Mouse (Mus musculus) neural tube, embryonic 14.5 days (tissue): ENCODE data around the gene Exoc3l2. TPM values are rescaled to one million over a fixed set of nuclear protein-coding genes. Genes with fewer than 3 reads are reported as not detected.

Experiments
- ATAC-seq: fragments of 200-750 bp; cut with Nextera tagmentation; 2 replicates; pipeline ENCODE4 v1.8.0; 2017; ENCODE audit warnings: low read depth, mild to moderate bottlenecking, moderate TSS enrichment, moderate library complexity
- H3K27ac ChIP-seq: fragments of 300-500 bp; sonication (generic); 2 replicates; pipeline ENCODE4 v1.5.1; 2014; ENCODE audit warnings: low read depth, mild to moderate bottlenecking, control low read depth, low read length, moderate library complexity, mixed read lengths
- H3K27me3 ChIP-seq: fragments of 300-500 bp; sonication (generic); 2 replicates; pipeline ENCODE4 v1.6.1; 2014; ENCODE audit warnings: low read length; ENCODE audit not compliant: control insufficient read depth, insufficient read depth
- H3K36me3 ChIP-seq: fragments of 300-500 bp; sonication (generic); 2 replicates; pipeline ENCODE4 v1.6.1; 2014; ENCODE audit warnings: low read length, mixed read lengths; ENCODE audit not compliant: control insufficient read depth, insufficient read depth
- H3K4me1 ChIP-seq: fragments of 300-500 bp; sonication (generic); 2 replicates; pipeline ENCODE4 v1.6.1; 2014; ENCODE audit warnings: low read length; ENCODE audit not compliant: control insufficient read depth, insufficient read depth
- H3K4me2 ChIP-seq: fragments of 300-500 bp; sonication (generic); 2 replicates; pipeline ENCODE4 v1.6.1; 2014; ENCODE audit warnings: mild to moderate bottlenecking, low read depth, low read length, control low read depth
- H3K4me3 ChIP-seq: fragments of 300-500 bp; sonication (generic); 2 replicates; pipeline ENCODE4 v1.5.1; 2014; ENCODE audit warnings: low read depth, low read length, control low read depth, mixed read lengths
- H3K9ac ChIP-seq: fragments of 300-500 bp; sonication (generic); replicated peaks from 2 replicates; pipeline ENCODE4 v1.6.1; 2014; ENCODE audit warnings: low read depth, mild to moderate bottlenecking, control low read depth, low read length, mixed read lengths
- H3K9me3 ChIP-seq: fragments of 300-500 bp; sonication (generic); 2 replicates; pipeline ENCODE4 v1.6.1; 2016; ENCODE audit warnings: low read length; ENCODE audit not compliant: control insufficient read depth
- WGBS: fragments of 180-500 bp; shearing (Covaris S2); extraction: QIAGEN DNeasy Blood & Tissue Kit; methylation state at CpG from one replicate; pipeline ENCODE4 v1.1.7; 2014; 5-methylcytosine and 5-hydroxymethylcytosine counted together
- polyA plus RNA-seq: library from polyadenylated mRNA; unstranded; fragments of >200 nt; fragmentation: Nextera tagmentation; extraction: Ambion mirVana; gene quantifications from 2 replicates; pipeline ENCODE4 v1.2.1, GENCODE M21; 2014

The Exoc3l2 gene
- polyA plus RNA-seq, 1 experiment from 2014 or later: 0.71 TPM

DNA sequence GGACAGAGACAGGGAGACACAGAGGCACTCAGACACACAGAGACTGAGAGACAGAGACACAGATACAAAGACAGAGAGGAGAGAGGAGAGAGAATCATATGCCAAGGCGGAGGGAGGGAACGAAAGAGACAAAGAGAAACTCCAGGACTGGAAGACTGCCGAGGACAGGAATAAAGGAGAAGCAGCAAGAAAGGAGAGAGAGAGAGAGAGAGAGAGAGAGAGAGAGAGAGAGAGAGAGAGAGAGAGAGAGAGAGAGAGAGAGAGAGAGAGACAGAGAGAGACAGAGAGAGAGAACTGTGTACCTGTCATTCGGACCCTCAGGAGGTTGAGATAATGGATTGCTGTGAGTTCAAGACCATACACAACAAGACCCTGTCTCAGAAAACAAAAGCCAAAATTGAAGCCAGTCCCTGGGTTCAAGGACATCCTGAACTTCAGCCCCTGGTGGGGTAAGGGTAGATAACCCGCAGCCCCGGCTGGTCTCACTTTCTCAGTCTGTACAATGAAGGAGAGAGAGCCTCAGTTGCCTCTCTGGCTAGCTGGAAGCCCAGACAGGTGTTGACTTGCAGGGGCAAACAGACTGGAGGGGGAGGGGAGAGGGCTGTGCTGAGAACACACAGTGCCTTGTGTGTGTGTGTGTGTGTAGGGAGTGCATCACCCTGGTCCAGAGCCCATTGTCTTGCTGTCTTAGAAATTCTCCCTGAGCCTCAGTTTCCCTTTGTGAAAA is 3.8 kb upstream of the Exoc3l2 start:
- Histone ChIP-seq H3K27me3 (no peaks in the 10 kb centered on the region), H3K4me3 (peak overlapping the region; percentile 81), H3K27ac (peak overlapping the region; percentile 69), H3K36me3 (peaks cover 3% of the 10 kb centered on the region; the same call in 1 of the 2 replicates), H3K9ac (peak overlapping the region; percentile 83), H3K9me3 (no peaks in the 10 kb centered on the region), H3K4me2 (peak overlapping the region; percentile 99), H3K4me1 (peaks cover 18% of the 10 kb centered on the region)
- ATAC-seq: no peak
- WGBS: 18% methylated on average over 6 of the region's 6 CpGs

DNA sequence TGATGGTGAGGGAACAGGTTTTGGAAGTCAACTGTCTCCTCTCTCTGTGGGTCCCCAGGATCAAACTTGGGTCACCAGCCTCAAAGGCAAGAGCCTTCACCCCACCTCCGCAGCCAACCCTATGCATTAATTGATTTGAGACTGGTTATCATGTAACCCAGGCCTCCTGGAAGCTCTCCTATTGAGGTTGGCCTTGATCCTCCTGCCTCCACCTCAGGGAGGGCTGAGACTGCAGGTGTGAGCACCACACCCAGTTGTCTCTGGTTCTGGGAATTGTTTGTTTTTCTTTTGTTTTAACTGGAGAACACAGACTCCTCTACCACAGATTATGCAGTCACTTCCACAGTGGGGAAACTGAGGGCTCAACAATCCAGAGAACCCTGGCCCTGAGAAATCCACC is 2.6 kb upstream of the Exoc3l2 start:
- H3K4me2 ChIP-seq: no peak overlapping the region
- 93% methylated on average over 1 of the region's 1 CpGs for WGBS
- no peak for ATAC-seq
- peaks cover 18% of the 10 kb centered on the region for H3K4me1 ChIP-seq
- H3K4me3 ChIP-seq: no peak overlapping the region
- H3K27ac ChIP-seq: no peak overlapping the region
- no peak overlapping the region for H3K9ac ChIP-seq
- H3K9me3 ChIP-seq: no peaks in the 10 kb centered on the region
- no peaks in the 10 kb centered on the region for H3K27me3 ChIP-seq
- H3K36me3 ChIP-seq: no peaks in the 10 kb centered on the region

DNA sequence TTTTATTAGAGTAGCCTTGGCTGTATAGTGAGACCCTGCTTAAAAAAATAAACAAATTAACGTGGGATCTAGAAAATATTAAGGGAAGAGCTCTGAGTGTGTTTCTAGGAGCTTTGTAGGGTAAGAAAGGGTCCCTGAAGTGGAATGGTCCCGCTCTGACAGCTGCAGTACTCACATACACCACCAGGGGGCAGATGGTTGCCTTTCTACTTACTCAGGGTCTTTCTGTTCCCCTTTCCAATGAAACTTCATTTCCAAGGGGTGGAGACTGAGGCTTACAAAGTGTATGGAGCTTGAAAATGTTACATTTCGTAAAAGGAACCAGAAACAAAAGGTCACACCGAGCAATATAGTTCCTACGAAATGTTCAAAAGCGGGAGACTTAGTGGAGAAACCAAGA is 1.6 kb upstream of the Exoc3l2 start:
- H3K9ac ChIP-seq: no peak overlapping the region
- H3K4me3 ChIP-seq: no peak overlapping the region
- no peak for ATAC-seq
- H3K36me3 ChIP-seq: no peaks in the 10 kb centered on the region
- H3K9me3 ChIP-seq: no peaks in the 10 kb centered on the region
- peaks cover 16% of the 10 kb centered on the region for H3K4me1 ChIP-seq
- 13% methylated on average over 6 of the region's 6 CpGs for WGBS
- H3K27ac ChIP-seq: no peak overlapping the region
- no peaks in the 10 kb centered on the region for H3K27me3 ChIP-seq
- H3K4me2 ChIP-seq: no peak overlapping the region

DNA sequence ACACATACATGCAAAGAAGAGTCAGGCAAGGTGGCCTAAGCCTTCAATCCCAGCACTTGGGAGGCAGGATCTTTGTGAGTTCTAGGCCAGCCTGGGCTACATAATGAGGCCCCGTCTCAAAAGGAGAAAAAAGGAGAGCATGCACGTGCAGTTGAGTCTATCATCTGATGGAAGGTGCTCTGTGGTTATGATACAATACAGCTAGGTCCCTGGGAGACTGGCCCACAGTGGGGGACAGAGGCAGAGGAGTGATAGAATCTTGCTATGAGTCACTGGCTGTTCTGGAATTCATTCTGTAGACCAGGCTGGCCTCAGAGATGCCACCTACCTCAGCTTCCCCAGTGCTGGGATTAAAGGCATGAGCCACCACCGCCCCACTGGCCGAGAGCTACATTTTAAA is 688 bp upstream of the Exoc3l2 start:
- Histone ChIP-seq H3K27ac (no peak overlapping the region), H3K27me3 (no peaks in the 10 kb centered on the region), H3K4me1 (peaks cover 7% of the 10 kb centered on the region), H3K9me3 (no peaks in the 10 kb centered on the region), H3K9ac (no peak overlapping the region), H3K4me2 (no peak overlapping the region), H3K4me3 (no peak overlapping the region), H3K36me3 (no peaks in the 10 kb centered on the region)
- 56% methylated on average over 4 of the region's 4 CpGs for WGBS
- no peak for ATAC-seq

DNA sequence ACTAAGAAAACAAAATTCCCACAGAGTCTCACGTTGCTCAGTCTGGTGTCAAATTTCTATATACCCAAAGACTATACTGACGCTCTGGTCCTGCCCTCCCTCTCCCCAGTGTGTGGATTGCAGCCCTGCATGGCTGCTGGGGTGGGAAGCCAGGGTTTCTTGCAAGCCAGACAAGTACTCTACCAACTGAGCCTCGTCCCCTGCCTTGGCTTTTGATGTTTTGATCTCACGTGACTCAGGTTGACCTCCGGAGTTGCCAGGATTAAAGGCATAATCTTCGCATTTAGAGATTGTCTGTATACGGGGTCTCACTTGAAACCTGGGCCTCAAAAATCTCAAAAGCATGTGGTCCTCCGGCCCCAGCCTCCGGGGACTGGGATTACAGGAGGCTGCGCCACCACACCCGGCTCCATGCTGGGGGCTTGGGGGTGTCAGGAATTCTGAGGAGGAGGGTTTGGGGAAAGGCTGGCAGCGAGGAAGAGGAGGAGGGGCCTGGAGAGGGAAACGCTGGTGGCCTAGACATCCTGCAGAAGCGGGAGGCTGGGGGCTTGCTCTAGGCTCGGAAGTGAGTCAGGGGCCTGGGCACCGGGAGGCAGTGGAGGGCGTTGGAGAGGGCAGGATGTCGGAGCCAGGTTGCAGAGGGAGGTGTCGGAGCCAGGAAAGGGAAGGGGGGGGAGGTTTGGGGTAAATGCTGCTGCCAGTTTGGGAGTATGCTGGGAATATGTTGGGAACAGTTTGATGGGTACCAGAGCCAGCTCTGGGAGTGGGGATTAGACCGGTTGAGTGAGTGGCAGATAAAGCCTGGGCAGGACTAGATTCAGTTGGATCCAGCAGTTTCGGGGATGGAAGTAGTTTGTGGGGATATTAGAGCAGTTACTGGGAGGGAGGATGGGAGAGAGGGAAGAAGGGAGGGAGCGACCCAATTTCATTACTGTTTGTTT is 1.5 kb downstream of the Exoc3l2 start:
- no peak for ATAC-seq
- H3K27me3 ChIP-seq: peaks cover 4% of the 10 kb centered on the region
- no peak overlapping the region for H3K4me2 ChIP-seq
- no peaks in the 10 kb centered on the region for H3K36me3 ChIP-seq
- H3K9ac ChIP-seq: no peak overlapping the region
- peaks cover under 1% of the 10 kb centered on the region; the same call in 1 of the 2 replicates for H3K4me1 ChIP-seq
- no peaks in the 10 kb centered on the region for H3K9me3 ChIP-seq
- no peak overlapping the region for H3K27ac ChIP-seq
- 11% methylated on average over 22 of the region's 22 CpGs for WGBS
- H3K4me3 ChIP-seq: no peak overlapping the region

DNA sequence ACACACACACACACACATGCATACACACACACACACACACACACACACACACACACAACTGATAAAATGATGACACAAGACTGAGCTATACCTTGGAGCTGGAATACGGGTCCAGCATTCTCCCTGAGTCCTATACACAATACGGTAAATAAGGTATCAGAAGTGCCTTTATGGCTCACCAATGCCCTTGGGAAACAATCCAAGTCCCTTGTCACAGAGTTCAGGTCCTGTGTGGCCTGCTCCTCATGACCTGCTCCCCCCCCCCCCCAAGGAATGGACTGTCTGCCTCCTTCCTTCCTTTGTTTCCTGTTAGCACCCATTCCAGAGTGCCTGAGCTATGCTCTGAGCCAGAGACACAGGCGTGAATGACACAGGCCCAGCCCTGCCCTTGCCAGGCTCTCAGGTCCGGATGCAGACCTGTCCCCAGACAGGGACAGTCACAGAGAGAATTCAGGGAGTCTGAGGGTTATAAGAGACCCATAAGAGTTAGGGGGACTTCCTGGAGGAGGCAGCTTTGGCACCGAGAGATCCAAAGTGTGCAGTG is 3.5 kb downstream of the Exoc3l2 start:
- ATAC-seq: no peak
- no peak overlapping the region for H3K9ac ChIP-seq
- peaks cover 12% of the 10 kb centered on the region for H3K27me3 ChIP-seq
- H3K9me3 ChIP-seq: no peaks in the 10 kb centered on the region
- no peak overlapping the region for H3K27ac ChIP-seq
- H3K4me2 ChIP-seq: no peak overlapping the region
- no peaks in the 10 kb centered on the region for H3K4me1 ChIP-seq
- WGBS: 62% methylated on average over 5 of the region's 5 CpGs
- no peaks in the 10 kb centered on the region for H3K36me3 ChIP-seq
- no peak overlapping the region for H3K4me3 ChIP-seq

DNA sequence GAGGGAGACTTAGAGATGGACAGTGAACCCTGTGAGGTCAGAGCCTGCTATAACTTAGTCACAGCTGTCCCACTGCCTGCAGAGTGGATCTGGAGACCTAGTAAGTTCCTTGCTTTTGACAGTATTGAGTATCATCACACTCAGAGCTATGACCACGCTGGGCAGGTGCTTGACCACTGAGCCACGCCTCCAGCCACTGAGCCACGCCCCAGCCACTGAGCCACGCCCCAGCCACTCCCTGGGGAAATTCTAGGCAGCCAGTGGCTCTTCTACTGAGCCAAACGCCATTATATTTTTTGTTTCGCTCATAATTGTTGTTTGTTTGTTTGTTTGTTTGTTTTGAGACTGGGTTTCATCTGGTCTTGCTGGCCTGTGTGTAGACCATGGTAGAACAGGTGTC is 4.5 kb downstream of the Exoc3l2 start:
- H3K9me3 ChIP-seq: no peaks in the 10 kb centered on the region
- no peaks in the 10 kb centered on the region for H3K36me3 ChIP-seq
- WGBS: 40% methylated on average over 6 of the region's 6 CpGs
- no peak overlapping the region for H3K4me3 ChIP-seq
- H3K27ac ChIP-seq: no peak overlapping the region
- H3K4me2 ChIP-seq: no peak overlapping the region
- ATAC-seq: no peak
- H3K27me3 ChIP-seq: peaks cover 19% of the 10 kb centered on the region
- no peak overlapping the region for H3K9ac ChIP-seq
- no peaks in the 10 kb centered on the region for H3K4me1 ChIP-seq

DNA sequence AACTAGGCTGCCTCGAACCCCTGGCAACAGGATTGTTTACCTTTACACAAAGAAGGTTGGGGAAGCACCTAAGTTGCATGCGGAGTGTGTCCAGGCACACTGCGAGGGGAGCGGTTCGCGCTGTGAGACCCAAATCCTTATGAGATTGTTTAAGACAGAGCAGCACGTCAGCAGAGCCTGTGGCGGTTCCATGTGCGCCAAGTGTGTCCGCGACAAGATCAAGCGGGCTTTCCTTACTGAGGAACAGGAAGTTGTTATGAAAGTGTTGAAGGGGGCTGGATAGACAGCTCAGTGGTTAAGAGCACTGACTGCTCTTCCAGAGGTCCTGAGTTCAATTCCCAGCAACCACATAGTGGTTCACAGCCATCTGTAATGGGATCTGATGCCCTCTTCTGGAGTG is 5.1 kb downstream of the Exoc3l2 start:
- Histone ChIP-seq H3K36me3 (no peaks in the 10 kb centered on the region), H3K4me2 (no peak overlapping the region), H3K9ac (no peak overlapping the region), H3K9me3 (no peaks in the 10 kb centered on the region), H3K27me3 (peaks cover 25% of the 10 kb centered on the region), H3K4me3 (no peak overlapping the region), H3K27ac (no peak overlapping the region), H3K4me1 (no peaks in the 10 kb centered on the region)
- 73% methylated on average over 12 of the region's 12 CpGs for WGBS
- ATAC-seq: no peak

DNA sequence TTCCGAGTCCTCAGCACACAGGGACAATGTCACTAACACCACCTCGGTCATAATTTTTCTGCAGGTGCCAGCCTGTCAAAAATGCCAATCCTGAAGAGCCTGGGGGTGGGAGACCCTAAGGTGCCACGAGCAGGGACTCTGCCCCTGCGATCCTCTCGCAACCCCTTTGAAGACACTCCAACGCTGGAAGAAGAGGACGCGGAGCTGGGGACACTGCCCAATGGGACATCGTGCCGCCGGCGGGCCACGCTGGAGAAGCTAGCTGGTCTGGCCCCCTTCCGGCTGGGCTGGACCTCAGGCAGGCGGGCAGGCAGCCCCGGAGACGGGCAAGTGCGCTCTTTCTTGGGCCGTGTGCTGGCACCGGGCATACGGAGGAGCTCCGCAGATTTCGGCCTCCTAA is 6.3 kb downstream of the Exoc3l2 start:
- Histone ChIP-seq H3K4me3 (no peak overlapping the region), H3K27ac (no peak overlapping the region), H3K4me2 (no peak overlapping the region), H3K4me1 (no peaks in the 10 kb centered on the region), H3K9me3 (no peaks in the 10 kb centered on the region), H3K9ac (no peak overlapping the region), H3K36me3 (no peaks in the 10 kb centered on the region), H3K27me3 (peaks cover 25% of the 10 kb centered on the region)
- 25% methylated on average over 23 of the region's 23 CpGs for WGBS
- ATAC-seq: no peak
